ENCODE assay signal across 25 mouse cellular contexts in genomic region chr19:53149381-53149780, GRCm38 (mm10). TPM values are rescaled to one million over a fixed set of nuclear protein-coding genes. Genes with fewer than 3 reads are reported as not detected.
DNase-seq lines count a peak whose midpoint lies in the region; ATAC-seq and TF ChIP-seq lines count a peak whose summit lies in the region.
"Had no signal": no experiment of that assay in that cellular context is flagged by ENCODE, and none has a peak within 500 bp of the region (broad histone marks: within the 10 kb centered on the region; RNA-seq: fewer than 3 reads in every experiment).

No protein-coding gene starts in this region.

- no peaks in the 10 kb centered on the region for H3K9me3 ChIP-seq in heart, embryonic 13.5 days
- H3K9me3 ChIP-seq in intestine, postnatal 0 days (ENCODE audit: control insufficient read depth), result no peaks in the 10 kb centered on the region
- H3K9me3 ChIP-seq in intestine, embryonic 15.5 days, result no peaks in the 10 kb centered on the region
- H3K9me3 ChIP-seq: forebrain, embryonic 10.5 days; hindbrain, embryonic 15.5 days; limb, embryonic 12.5 days; midbrain, embryonic 10.5 days had no signal

- ATAC-seq in heart, embryonic 13.5 days (ENCODE audit: extremely low read depth, insufficient number of reproducible peaks, low FRiP score, low TSS enrichment), result no peak
- no peak for ATAC-seq in intestine, postnatal 0 days
- ATAC-seq in intestine, embryonic 15.5 days, result no peak
- ATAC-seq: forebrain, embryonic 16.5 days; intestine, embryonic 16.5 days; liver, postnatal 0 days; lung, postnatal 0 days; midbrain, embryonic 16.5 days had no signal

- TF ChIP-seq CTCF in intestine, postnatal 0 days (IDR thresholded peaks at IDR 0.05; ENCODE audit: low read depth), result peak; percentile 53

- H3K27ac ChIP-seq in heart, embryonic 13.5 days (replicated peaks), result peak overlapping the region; percentile 63
- no peak overlapping the region for H3K27ac ChIP-seq in intestine, postnatal 0 days (ENCODE audit: low read depth, low read length)
- no peak overlapping the region for H3K27ac ChIP-seq in intestine, embryonic 15.5 days
- H3K27ac ChIP-seq: forebrain, embryonic 10.5 days; hindbrain, embryonic 15.5 days; kidney, postnatal 0 days; limb, embryonic 12.5 days; midbrain, embryonic 10.5 days had no signal

- no peak for DNase-seq in heart, postnatal 25 days (ENCODE audit: low spot score)
- DNase-seq in NIH3T3 (ENCODE audit: low read depth), result peak; percentile 59
- peak; percentile 29 for DNase-seq in ZHBTc4 (ENCODE audit: low read depth, low spot score)
- no peak for DNase-seq in c-Kit-positive CD71-positive TER-119-positive erythroid progenitor cells, embryonic 14.5 days (ENCODE audit: low spot score)
- DNase-seq in natural killer cell, adult 2 months (ENCODE audit: low spot score in 2 of 2), result no peak
- DNase-seq: adrenal gland, adult 2 months; gastrocnemius, postnatal 10 days; liver, postnatal 0 days; right cerebral cortex, adult 18-20 months; right cerebral cortex, postnatal 4 days; thymus, postnatal 14 days had no signal

- H3K4me3 ChIP-seq in heart, embryonic 13.5 days, result no peak overlapping the region
- no peak overlapping the region for H3K4me3 ChIP-seq in intestine, postnatal 0 days (ENCODE audit: low read depth, low read length)
- H3K4me3 ChIP-seq in intestine, embryonic 15.5 days (replicated peaks), result no peak overlapping the region
- H3K4me3 ChIP-seq: forebrain, embryonic 10.5 days; hindbrain, embryonic 15.5 days; limb, embryonic 12.5 days; midbrain, embryonic 10.5 days; myocyte had no signal

- intact Hi-C loops in heart, postnatal 25 days (cut with DNase I), result loop anchor here (10.0 kb wide), 1 partner anchor 215 kb away; no protein-coding TSS in a partner anchor

- peaks cover 84% of the 10 kb centered on the region for H3K4me1 ChIP-seq in heart, embryonic 13.5 days
- no peaks in the 10 kb centered on the region for H3K4me1 ChIP-seq in intestine, postnatal 0 days (replicated peaks; ENCODE audit: control insufficient read depth, insufficient read depth, low read length)
- H3K4me1 ChIP-seq in intestine, embryonic 15.5 days (replicated peaks), result peaks cover 12% of the 10 kb centered on the region

- no peak overlapping the region for H3K9ac ChIP-seq in heart, embryonic 13.5 days
- H3K9ac ChIP-seq in intestine, postnatal 0 days (ENCODE audit: low read depth, low read length), result no peak overlapping the region
- H3K9ac ChIP-seq in intestine, embryonic 15.5 days, result no peak overlapping the region
- H3K9ac ChIP-seq: hindbrain, embryonic 15.5 days; limb, embryonic 12.5 days; liver, postnatal 0 days had no signal

- no peaks in the 10 kb centered on the region for H3K36me3 ChIP-seq in heart, embryonic 13.5 days
- H3K36me3 ChIP-seq in intestine, postnatal 0 days (ENCODE audit: control insufficient read depth, insufficient read depth), result no peaks in the 10 kb centered on the region
- H3K36me3 ChIP-seq in intestine, embryonic 15.5 days, result no peaks in the 10 kb centered on the region
- H3K36me3 ChIP-seq: forebrain, embryonic 10.5 days; hindbrain, embryonic 15.5 days; limb, embryonic 12.5 days; midbrain, embryonic 10.5 days had no signal

- H3K27me3 ChIP-seq in heart, embryonic 13.5 days (replicated peaks), result no peaks in the 10 kb centered on the region
- no peaks in the 10 kb centered on the region for H3K27me3 ChIP-seq in intestine, postnatal 0 days (replicated peaks; ENCODE audit: control insufficient read depth, insufficient read depth, low read length)
- no peaks in the 10 kb centered on the region for H3K27me3 ChIP-seq in intestine, embryonic 15.5 days (replicated peaks)
- H3K27me3 ChIP-seq: hindbrain, embryonic 15.5 days; limb, embryonic 12.5 days had no signal

- 26% methylated on average over 3 of the region's 3 CpGs for WGBS in heart, embryonic 13.5 days
- 22% methylated on average over 3 of the region's 3 CpGs for WGBS in intestine, postnatal 0 days
- WGBS in intestine, embryonic 15.5 days, result 45% methylated on average over 3 of the region's 3 CpGs

- H3K4me2 ChIP-seq in heart, embryonic 13.5 days, result peak overlapping the region; percentile 25; the same call in 1 of the 2 replicates
- H3K4me2 ChIP-seq in intestine, postnatal 0 days (replicated peaks; ENCODE audit: low read depth), result no peak overlapping the region
- H3K4me2 ChIP-seq in intestine, embryonic 15.5 days (replicated peaks), result no peak overlapping the region
- H3K4me2 ChIP-seq: hindbrain, embryonic 15.5 days; limb, embryonic 12.5 days; liver, embryonic 11.5 days had no signal

RNA-seq across cellular contexts. Expression of gene Add3, which starts 9.1 kb away (rescaled TPM):
- polyA plus RNA-seq in heart, embryonic 13.5 days (2015; fragmentation: Nextera tagmentation; extraction: Ambion mirVana), result 120 and 121 TPM in 2 replicates
- 10 to 100 TPM; 50.2 to 53.3 TPM for total RNA-seq in heart, postnatal 25 days (2021)
- polyA plus RNA-seq in intestine, postnatal 0 days (2015; fragmentation: Nextera tagmentation; extraction: Ambion mirVana), result 46.8 and 50.9 TPM in 2 replicates
- polyA plus RNA-seq in intestine, embryonic 15.5 days (2015; fragmentation: Nextera tagmentation; extraction: Ambion mirVana), result 119 and 133 TPM in 2 replicates

Comparison
In these comparisons a context has a peak if more than half of its experiments do, and no peak if none do; other contexts are left out.
1. DNase-seq: peak in NIH3T3 (single experiment) and ZHBTc4 (single experiment); none in heart, postnatal 25 days (single experiment), c-Kit-positive CD71-positive TER-119-positive erythroid progenitor cells, embryonic 14.5 days (single experiment) and natural killer cell, adult 2 months (0 of 2).